Mouse (Mus musculus): Measurements from ENCODE around the gene Ggcx.

Ggcx gene

GRCm38 (mm10) chr6:72387816-72388215, 26.3 kb upstream of the Ggcx start:
- DNase-seq (ENCODE audit: low spot score) = no peak

- no peak for DNase-seq (ENCODE audit: low spot score)
These were observed 25.8 kb upstream of the Ggcx start for GRCm38 (mm10) chr6:72388266-72388665.

- no peak for DNase-seq (ENCODE audit: low spot score)
These were observed 25.2 kb upstream of the Ggcx start for GRCm38 (mm10) chr6:72388791-72389329.

GRCm38 (mm10) chr6:72389471-72389940, 24.6 kb upstream of the Ggcx start:
- peak; percentile 39 for DNase-seq (ENCODE audit: low spot score)

GRCm38 (mm10) chr6:72389941-72390771, 24.0 kb upstream of the Ggcx start, which contains the start of gene Vamp8:
Vamp8 (minus strand) TSS chr6:72390703.
- peak; percentile 77 for DNase-seq (ENCODE audit: low spot score)

- DNase-seq (ENCODE audit: low spot score) = peak; percentile 42
These were observed 23.1 kb upstream of the Ggcx start for GRCm38 (mm10) chr6:72390795-72391521.

GRCm38 (mm10) chr6:72392341-72392740, 21.8 kb upstream of the Ggcx start:
- DNase-seq (ENCODE audit: low spot score) = no peak

- no peak for DNase-seq (ENCODE audit: low spot score)
These were observed 17.3 kb upstream of the Ggcx start for GRCm38 (mm10) chr6:72396837-72397251.

- DNase-seq (ENCODE audit: low spot score) = no peak
These were observed 14.1 kb upstream of the Ggcx start for GRCm38 (mm10) chr6:72399967-72400366.

- peak; percentile 56 for DNase-seq (ENCODE audit: low spot score)
These were observed 12.2 kb upstream of the Ggcx start for GRCm38 (mm10) chr6:72401875-72402274.

- DNase-seq (ENCODE audit: low spot score) = no peak
These were observed 8.8 kb upstream of the Ggcx start for GRCm38 (mm10) chr6:72405356-72405755.

- peak; percentile 69 for DNase-seq (ENCODE audit: low spot score)
These were observed 7.0 kb upstream of the Ggcx start for GRCm38 (mm10) chr6:72407119-72407518.

GRCm38 (mm10) chr6:72409567-72409966, 4.5 kb upstream of the Ggcx start:
- DNase-seq (ENCODE audit: low spot score) = no peak

GRCm38 (mm10) chr6:72410003-72410402, 4.1 kb upstream of the Ggcx start:
- no peak for DNase-seq (ENCODE audit: low spot score)

GRCm38 (mm10) chr6:72410518-72410917, 3.6 kb upstream of the Ggcx start:
- no peak for DNase-seq (ENCODE audit: low spot score)

GRCm38 (mm10) chr6:72415181-72415580, 1.1 kb downstream of the Ggcx start:
- DNase-seq (ENCODE audit: low spot score) = no peak

- DNase-seq (ENCODE audit: low spot score) = no peak
These were observed 2.1 kb downstream of the Ggcx start for GRCm38 (mm10) chr6:72415964-72416772.

GRCm38 (mm10) chr6:72418279-72418678, 4.2 kb downstream of the Ggcx start:
- no peak for DNase-seq (ENCODE audit: low spot score)

- DNase-seq (ENCODE audit: low spot score) = no peak
These were observed 5.7 kb downstream of the Ggcx start for GRCm38 (mm10) chr6:72419806-72420205.

GRCm38 (mm10) chr6:72420901-72421300, 6.8 kb downstream of the Ggcx start:
- no peak for DNase-seq (ENCODE audit: low spot score)

GRCm38 (mm10) chr6:72425646-72426045, 11.5 kb downstream of the Ggcx start:
- no peak for DNase-seq (ENCODE audit: low spot score)

GRCm38 (mm10) chr6:72428036-72428435, 13.9 kb downstream of the Ggcx start:
- DNase-seq (ENCODE audit: low spot score) = peak; percentile 34
